Mouse (Mus musculus): Measurements from ENCODE around the gene Snd1. TPM values are rescaled to one million over a fixed set of nuclear protein-coding genes. Genes with fewer than 3 reads are reported as not detected.

The Snd1 gene
- polyA plus RNA-seq, 1 experiment, result 35.6 TPM

- TF ChIP-seq POLR2A (IDR thresholded peaks at IDR 0.05; ENCODE audit: borderline replicate concordance, control insufficient read depth, low read depth, low read length) (no peak), CTCF (IDR thresholded peaks at IDR 0.05; ENCODE audit: control insufficient read depth, insufficient read depth, low read length) (no peak)
- H3K4me3 ChIP-seq (replicated peaks; ENCODE audit: control insufficient read depth, low read depth, low read length), result no peak overlapping the region
- 84% methylated on average over 4 of the region's 4 CpGs for WGBS
- H3K27ac ChIP-seq (ENCODE audit: control insufficient read depth, insufficient read depth, low read depth, low read length, poor library complexity), result no peak overlapping the region
- H3K4me1 ChIP-seq (ENCODE audit: control insufficient read depth, insufficient read depth, low read length), result no peaks in the 10 kb centered on the region
These were observed 728 bp upstream of the Snd1 start for GRCm38 (mm10) chr6:28474211-28474610.

GRCm38 (mm10) chr6:28479865-28480751 is 5.2 kb downstream of the Snd1 start:
- WGBS, result under 1% methylated on average over 68 of the region's 68 CpGs
- peak; percentile 16; the same call in 1 of the 2 replicates for TF ChIP-seq CTCF (IDR thresholded peaks at IDR 0.05; ENCODE audit: control insufficient read depth, insufficient read depth, low read length)
- TF ChIP-seq POLR2A (IDR thresholded peaks at IDR 0.05; ENCODE audit: borderline replicate concordance, control insufficient read depth, low read depth, low read length), result peak; percentile 85
- H3K27ac ChIP-seq (ENCODE audit: control insufficient read depth, insufficient read depth, low read depth, low read length, poor library complexity), result peak overlapping the region; percentile 65
- no peaks in the 10 kb centered on the region; the same call in 1 of the 2 replicates for H3K4me1 ChIP-seq (ENCODE audit: control insufficient read depth, insufficient read depth, low read length)
- peak overlapping the region; percentile 88 for H3K4me3 ChIP-seq (replicated peaks; ENCODE audit: control insufficient read depth, low read depth, low read length)

- Histone ChIP-seq H3K4me1 (ENCODE audit: control insufficient read depth, insufficient read depth, low read length) (no peaks in the 10 kb centered on the region; the same call in 1 of the 2 replicates), H3K27ac (ENCODE audit: control insufficient read depth, insufficient read depth, low read depth, low read length, poor library complexity) (peak overlapping the region; percentile 65), H3K4me3 (replicated peaks; ENCODE audit: control insufficient read depth, low read depth, low read length) (peak overlapping the region; percentile 88)
- TF ChIP-seq POLR2A (IDR thresholded peaks at IDR 0.05; ENCODE audit: borderline replicate concordance, control insufficient read depth, low read depth, low read length) (no peak), CTCF (IDR thresholded peaks at IDR 0.05; ENCODE audit: control insufficient read depth, insufficient read depth, low read length) (no peak)
- 5% methylated on average over 21 of the region's 21 CpGs for WGBS
These were observed 6.0 kb downstream of the Snd1 start for GRCm38 (mm10) chr6:28480752-28481492.

GRCm38 (mm10) chr6:28482711-28483315 is 7.9 kb downstream of the Snd1 start:
- Histone ChIP-seq H3K4me3 (replicated peaks; ENCODE audit: control insufficient read depth, low read depth, low read length) (no peak overlapping the region), H3K4me1 (ENCODE audit: control insufficient read depth, insufficient read depth, low read length) (no peaks in the 10 kb centered on the region; the same call in none of the 2 replicates), H3K27ac (ENCODE audit: control insufficient read depth, insufficient read depth, low read depth, low read length, poor library complexity) (no peak overlapping the region)
- WGBS, result 18% methylated on average over 4 of the region's 4 CpGs
- TF ChIP-seq POLR2A (IDR thresholded peaks at IDR 0.05; ENCODE audit: borderline replicate concordance, control insufficient read depth, low read depth, low read length) (no peak), CTCF (IDR thresholded peaks at IDR 0.05; ENCODE audit: control insufficient read depth, insufficient read depth, low read length) (no peak)

GRCm38 (mm10) chr6:28486008-28486407 is 11.1 kb downstream of the Snd1 start:
- Histone ChIP-seq H3K4me1 (ENCODE audit: control insufficient read depth, insufficient read depth, low read length) (peaks cover 2% of the 10 kb centered on the region), H3K27ac (ENCODE audit: control insufficient read depth, insufficient read depth, low read depth, low read length, poor library complexity) (no peak overlapping the region), H3K4me3 (replicated peaks; ENCODE audit: control insufficient read depth, low read depth, low read length) (no peak overlapping the region)
- WGBS, result 91% methylated on average over 2 of the region's 2 CpGs
- TF ChIP-seq POLR2A (IDR thresholded peaks at IDR 0.05; ENCODE audit: borderline replicate concordance, control insufficient read depth, low read depth, low read length) (no peak), CTCF (IDR thresholded peaks at IDR 0.05; ENCODE audit: control insufficient read depth, insufficient read depth, low read length) (no peak)

- no peak for TF ChIP-seq POLR2A (IDR thresholded peaks at IDR 0.05; ENCODE audit: borderline replicate concordance, control insufficient read depth, low read depth, low read length)
- TF ChIP-seq CTCF (IDR thresholded peaks at IDR 0.05; ENCODE audit: control insufficient read depth, insufficient read depth, low read length), result no peak
- 26% methylated on average over 2 of the region's 2 CpGs for WGBS
- Histone ChIP-seq H3K27ac (ENCODE audit: control insufficient read depth, insufficient read depth, low read depth, low read length, poor library complexity) (0 out of 2 replicates have a peak overlapping the region, but pooled peaks have one; percentile 15), H3K4me3 (replicated peaks; ENCODE audit: control insufficient read depth, low read depth, low read length) (no peak overlapping the region), H3K4me1 (ENCODE audit: control insufficient read depth, insufficient read depth, low read length) (peaks cover 2% of the 10 kb centered on the region)
These were observed 11.5 kb downstream of the Snd1 start for GRCm38 (mm10) chr6:28486471-28486870.

GRCm38 (mm10) chr6:28486905-28487304 is 12.0 kb downstream of the Snd1 start:
- TF ChIP-seq CTCF (IDR thresholded peaks at IDR 0.05; ENCODE audit: control insufficient read depth, insufficient read depth, low read length), result no peak
- no peak for TF ChIP-seq POLR2A (IDR thresholded peaks at IDR 0.05; ENCODE audit: borderline replicate concordance, control insufficient read depth, low read depth, low read length)
- peaks cover 2% of the 10 kb centered on the region for H3K4me1 ChIP-seq (ENCODE audit: control insufficient read depth, insufficient read depth, low read length)
- 50% methylated on average over 7 of the region's 7 CpGs for WGBS
- no peak overlapping the region for H3K27ac ChIP-seq (ENCODE audit: control insufficient read depth, insufficient read depth, low read depth, low read length, poor library complexity)
- H3K4me3 ChIP-seq (replicated peaks; ENCODE audit: control insufficient read depth, low read depth, low read length), result no peak overlapping the region
